Mouse (Mus musculus) adrenal gland, postnatal 14 days (tissue): ENCODE data around the gene AC134908.4. TPM values are rescaled to one million over a fixed set of nuclear protein-coding genes. Genes with fewer than 3 reads are reported as not detected.
"Not testable (repeated sequence)": the region's sequence is repeated elsewhere in the genome, so short reads cannot be mapped to it uniquely, and the experiment has no call there.

Experiments used
- DNase-seq: peaks from one replicate; pipeline ENCODE4 v3.0.0; 2021; ENCODE audit warnings: mixed read lengths
- total RNA-seq: library from RNA; stranded (reverse); gene quantifications from 2 replicates; pipeline ENCODE4 v1.2.3, GENCODE M21; 2021

AC134908.4 gene
- total RNA-seq, 1 experiment from 2014 or later = not detected

DNA sequence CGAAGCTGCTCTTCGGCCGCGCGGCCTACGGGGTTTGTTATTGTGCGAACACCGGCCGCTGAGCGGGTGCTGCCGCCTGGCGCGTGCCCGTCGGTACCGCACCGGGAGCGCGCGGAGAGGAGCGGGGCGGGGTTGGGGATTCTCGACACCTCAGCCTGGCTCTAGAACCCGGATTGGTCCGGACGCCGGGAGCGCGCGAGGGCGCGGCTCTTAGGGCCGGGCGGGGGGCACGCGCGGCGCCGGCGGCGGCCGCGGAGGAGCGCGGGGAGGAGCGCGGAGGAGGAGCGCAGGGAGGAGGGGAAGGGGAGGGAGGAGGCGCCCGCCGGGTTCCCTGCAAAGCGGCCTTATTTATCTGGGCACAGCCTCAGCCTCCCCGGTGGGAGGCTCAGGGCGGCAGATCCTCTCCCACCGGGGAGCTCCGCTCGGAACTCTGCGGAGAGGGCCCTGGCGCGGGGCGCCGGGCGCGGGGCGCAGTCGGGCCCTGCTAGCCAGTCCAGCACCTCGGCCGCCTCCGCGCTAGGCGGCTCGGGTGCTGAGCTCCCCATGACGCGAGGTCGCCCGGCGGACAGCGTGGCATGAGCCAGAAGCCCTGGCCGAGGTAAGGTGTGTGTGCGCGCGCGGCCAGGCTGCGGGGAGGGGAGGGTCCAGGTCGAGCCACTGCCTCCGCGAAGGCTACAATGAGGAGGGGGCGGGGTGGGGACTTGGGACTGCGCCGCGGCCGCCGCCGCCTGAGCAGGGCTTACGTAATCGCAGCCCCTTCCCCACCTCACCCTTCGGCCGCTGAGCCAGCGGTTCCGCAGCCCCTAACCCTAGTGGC, 13.5 kb upstream of the AC134908.4 start, which contains the start of gene Fbxl16:
TSS of gene Fbxl16 (plus strand) at position 297 of the 817 bp plus-strand sequence.
- peak; percentile 92 for DNase-seq

DNA sequence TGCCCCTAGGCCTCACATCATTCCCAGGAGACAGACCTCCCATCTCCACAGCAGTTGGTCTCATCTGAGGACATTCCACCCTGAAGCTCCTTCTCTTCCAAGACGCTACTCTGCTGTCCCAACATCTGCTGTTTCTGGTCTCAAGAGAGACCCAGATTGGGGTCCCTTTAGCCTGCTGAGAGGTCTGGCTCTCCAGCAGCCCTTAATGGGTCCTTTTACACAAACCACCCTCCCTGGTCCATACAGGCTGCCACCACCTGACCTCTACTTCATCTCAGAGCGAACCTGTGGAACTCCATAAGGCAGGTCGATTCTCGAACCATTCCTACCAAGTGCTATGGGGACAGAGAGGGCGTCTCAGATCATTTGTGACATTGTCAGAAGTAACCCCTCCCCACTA, 12.6 kb upstream of the AC134908.4 start:
- no peak for DNase-seq

DNA sequence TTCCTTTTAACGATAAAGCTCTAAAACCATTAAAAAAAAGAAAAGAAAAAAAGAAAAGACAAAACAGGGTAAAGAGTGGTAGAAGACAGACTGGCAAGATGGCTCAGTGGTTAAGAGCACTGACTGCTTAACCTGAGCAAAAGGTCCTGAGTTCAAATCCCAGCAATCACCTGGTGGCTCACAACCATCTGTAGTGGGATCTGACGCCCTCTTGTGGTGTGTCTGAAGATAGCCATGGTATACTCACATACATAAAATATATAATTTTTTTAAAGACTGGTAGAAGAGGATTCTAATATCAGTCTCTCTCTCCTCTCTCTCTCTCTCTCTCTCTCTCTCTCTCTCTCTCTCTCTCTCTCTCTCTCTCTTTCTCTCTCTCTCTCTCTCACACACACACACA, 12.0 kb upstream of the AC134908.4 start:
- not testable (repeated sequence) for DNase-seq

DNA sequence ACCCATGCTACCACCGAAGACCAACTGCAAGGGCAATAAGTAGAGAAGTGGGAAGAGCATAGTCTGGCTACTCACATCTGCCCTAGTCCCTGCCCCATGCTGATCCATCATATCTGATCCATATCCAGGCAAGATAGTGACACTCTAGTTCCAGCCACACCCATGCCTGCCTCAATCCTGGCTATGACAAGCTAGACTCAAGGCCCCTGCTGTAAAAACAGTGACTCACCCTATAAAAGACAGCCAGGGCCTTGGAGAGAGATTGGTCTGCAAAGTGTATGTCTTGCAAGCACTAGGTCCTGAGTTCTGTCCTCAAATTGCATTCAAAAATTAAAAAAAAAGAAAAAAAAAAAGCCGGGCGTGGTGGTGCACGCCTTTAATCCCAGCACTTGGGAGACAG, 11.0 kb upstream of the AC134908.4 start:
- DNase-seq = peak; percentile 67

DNA sequence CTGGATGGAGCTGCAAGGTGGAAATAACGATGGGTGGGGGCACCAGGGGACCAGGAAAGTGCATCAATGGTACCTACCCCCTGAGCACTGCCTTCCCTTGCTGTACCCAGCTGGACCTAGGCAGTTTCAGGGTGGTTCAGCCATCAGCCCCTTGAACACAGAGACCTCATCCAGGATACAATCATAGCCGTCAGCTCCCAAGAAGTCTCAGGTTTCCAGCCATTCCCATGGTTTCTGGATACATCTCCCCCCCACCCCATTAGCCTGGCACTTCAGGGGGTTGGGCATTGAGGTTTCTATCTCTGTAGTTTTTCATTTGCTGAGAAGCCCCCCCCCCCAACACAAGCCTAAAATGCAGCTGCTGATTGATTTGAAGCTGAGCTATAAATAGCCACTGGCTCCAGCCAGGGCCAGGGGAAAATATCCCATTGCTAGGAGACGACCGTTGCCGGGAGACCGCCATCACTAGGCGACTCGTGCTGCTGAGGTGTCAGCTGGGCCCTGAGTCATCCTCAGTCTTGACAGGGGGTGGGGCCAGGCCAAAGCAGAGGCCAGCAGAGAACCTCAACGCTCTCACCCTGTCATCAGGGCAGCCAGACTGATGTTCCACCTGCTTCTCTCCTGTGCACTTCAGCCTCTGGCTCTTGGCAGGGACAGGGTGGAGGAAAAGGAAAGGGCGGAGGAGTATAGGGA, 7.5 kb upstream of the AC134908.4 start:
- DNase-seq = peak; percentile 92

DNA sequence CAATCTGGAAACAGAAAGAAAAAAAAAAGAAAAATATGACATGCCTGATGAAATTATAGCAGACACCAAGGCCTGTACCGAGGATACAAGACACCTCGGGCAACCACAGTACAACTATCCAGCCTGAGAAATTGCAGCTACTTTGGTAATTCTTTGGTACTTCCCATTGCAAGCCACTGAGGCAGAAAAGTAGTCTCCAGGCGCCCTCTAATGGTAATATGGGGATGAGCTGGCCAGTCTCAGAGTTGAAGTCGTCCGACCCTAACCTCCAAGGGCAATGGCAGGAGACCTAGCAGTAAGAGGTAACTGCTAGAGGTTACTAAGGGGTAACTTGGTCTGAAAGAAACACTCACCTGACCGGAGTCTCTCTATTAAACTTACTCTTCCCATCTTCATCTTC, 5.6 kb upstream of the AC134908.4 start:
- DNase-seq = peak; percentile 76

DNA sequence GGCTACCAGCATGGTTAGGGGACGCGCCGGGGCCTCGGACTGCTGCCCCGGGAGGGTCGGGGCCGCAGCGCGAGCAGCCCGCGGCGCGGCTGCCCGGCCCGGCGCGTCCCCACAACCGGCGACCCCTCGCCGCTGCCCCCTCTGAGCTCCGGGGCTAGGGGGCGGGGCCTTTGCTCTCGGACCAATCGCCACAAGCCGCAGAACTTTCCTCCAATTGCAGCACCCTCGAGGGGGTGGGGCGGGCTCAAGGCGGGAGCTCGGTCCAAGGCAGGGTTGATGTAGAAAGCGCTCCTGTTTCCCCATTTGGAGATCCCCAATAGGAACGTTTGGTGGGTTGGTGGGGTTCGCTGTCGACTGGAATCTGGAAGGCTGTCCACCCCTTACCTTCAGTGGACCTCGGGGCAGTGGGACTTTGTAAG, 1.5 kb upstream of the AC134908.4 start, which contains the start of gene Metrn:
TSS of gene Metrn (minus strand) at position 186 of the 419 bp plus-strand sequence.
- DNase-seq = peak; percentile 95

DNA sequence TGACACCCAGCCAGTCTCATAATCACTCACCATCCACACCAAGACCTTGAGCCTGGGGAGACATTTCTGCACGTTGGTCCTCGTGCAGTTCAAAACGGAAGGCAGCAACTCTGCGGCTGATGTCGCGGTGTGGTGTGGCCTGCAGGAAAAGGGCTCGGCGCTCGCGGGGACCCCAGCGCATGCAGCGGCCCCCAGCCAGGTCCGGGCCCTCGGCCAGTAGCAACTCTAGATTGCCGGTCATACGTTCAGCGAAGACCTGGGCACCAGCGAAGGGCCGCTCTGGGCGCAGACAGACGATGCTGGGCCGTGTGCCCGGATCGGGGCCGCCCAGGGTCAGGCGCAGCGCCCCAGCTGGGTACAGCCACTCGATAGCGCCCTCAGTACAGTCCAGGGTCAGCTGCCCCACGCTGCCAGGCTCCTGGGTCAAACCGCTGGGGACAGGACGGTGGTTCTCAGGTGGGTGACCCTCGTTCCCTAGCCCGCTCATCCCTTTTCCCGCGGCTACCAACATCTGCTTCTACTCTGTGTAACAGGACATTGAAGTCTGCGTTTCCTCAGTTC, 832 bp upstream of the AC134908.4 start:
- DNase-seq = peak; percentile 51

DNA sequence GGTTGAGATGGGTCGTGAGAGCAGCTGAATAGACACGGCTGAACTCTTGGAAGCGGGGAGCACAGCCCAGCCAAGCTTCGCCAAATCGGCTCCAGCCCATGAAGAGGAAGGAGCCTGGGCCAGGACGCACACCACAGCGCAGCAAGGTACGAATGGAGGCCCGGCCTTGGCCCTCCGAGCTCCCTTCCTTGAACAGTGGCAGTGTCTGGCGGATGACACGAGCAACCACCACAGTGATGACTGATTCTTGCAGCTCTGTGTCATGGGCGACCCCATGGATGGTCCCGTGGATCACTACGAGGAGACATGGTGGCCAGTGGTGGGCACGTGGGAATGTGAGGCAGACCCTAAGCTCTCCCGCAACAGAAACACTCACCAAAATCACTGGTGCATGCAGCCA, 461 bp downstream of the AC134908.4 start:
- DNase-seq = no peak

DNA sequence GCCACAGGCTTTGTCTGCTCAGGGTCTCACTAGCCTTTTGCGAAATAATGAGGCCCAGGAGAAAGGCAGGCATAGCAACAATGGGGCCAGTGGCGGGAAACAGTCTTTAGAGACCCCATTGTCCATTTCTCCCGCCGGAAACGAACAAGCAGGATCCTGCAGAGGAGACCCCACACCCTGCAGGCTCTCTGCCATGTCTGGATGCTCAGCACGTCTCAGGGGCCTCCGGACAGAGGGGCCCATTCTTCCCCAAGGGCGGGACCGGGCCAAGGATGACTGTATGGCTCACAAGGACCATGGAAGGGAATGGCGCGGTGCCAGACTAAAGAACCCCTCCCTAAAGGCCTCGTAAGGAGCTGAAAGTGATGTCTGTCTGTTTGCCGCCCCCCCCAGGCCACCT, 1.3 kb downstream of the AC134908.4 start:
- no peak for DNase-seq

DNA sequence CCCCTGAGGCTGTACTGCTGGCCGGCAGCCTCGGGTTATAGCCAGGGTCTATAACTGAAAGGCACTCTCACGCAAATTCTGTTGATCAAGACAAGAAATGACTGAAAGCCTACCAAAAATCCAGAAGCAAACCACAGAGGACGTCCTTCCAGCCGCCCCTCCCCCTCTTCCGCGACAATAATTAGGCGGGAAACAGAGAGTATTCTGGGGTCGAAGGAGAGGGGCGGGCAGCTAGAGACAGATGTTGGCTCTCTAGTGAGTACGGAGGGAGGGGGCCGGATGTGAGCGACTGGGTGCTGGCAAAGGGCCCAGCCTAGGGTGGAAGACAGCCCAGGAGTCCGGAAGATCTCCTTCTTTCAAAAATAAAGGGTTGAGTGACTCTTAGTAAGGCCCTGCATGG, 2.8 kb downstream of the AC134908.4 start, which contains the start of gene Fam173a:
TSS of gene Fam173a (minus strand) at position 287 of the 400 bp plus-strand sequence.
- peak; percentile 91 for DNase-seq

DNA sequence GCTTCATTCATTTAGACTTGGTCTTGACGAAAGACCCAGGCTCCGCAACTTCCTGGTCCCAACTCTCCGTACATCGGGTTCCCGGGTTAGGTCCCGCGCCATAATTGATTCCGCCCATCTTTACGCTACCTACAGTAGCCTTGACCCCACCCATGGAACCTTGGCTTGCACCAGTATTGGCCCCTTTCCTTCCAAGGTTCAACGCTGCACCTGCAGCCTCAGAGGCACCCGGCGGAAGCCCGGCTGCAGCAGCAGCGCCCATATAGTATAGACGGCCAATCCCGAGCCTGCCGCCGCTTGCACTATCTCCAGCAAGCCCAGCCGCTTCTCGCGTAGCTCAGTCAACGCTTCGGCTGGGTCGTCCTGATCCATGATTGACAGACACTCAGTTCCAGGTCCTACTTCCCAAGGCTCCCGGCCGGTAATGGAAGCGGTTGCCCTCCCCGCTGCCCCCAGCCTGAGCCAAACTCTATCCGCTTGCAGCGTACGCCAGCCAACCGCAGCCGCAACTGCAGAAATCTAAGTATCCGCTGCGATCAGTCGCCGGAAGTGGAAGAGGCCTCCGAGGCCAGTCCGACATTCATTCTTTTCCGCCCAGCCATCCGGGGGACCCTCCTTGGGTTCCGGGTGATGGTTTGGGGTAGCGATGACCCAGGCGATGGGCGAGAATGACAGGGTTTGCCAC, 3.5 kb downstream of the AC134908.4 start:
- DNase-seq = peak; percentile 93

DNA sequence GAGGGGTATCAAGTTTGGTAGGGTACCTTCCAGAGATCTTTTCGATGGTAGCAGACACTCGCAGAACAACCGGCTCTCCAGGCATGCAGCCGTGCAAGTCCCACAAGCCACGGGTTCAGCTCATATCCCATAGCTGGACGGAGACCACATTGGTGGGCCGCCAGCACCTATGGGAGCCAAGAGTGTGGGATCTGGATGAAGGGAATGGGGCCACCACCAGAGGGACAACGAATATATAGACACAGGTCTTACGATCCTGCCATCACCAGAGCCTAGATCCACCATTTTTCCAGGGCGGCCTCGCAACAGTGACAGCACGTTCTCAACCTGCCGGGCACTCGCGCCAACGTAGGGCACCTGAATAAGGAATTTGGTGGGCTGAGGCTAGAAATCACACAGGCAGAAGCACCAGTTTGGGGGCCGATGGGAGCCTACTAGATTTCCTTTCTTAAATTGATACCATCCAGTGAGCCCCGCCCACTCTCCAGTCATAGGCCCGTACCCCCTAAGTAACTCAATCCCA, 4.1 kb downstream of the AC134908.4 start:
- DNase-seq = no peak

DNA sequence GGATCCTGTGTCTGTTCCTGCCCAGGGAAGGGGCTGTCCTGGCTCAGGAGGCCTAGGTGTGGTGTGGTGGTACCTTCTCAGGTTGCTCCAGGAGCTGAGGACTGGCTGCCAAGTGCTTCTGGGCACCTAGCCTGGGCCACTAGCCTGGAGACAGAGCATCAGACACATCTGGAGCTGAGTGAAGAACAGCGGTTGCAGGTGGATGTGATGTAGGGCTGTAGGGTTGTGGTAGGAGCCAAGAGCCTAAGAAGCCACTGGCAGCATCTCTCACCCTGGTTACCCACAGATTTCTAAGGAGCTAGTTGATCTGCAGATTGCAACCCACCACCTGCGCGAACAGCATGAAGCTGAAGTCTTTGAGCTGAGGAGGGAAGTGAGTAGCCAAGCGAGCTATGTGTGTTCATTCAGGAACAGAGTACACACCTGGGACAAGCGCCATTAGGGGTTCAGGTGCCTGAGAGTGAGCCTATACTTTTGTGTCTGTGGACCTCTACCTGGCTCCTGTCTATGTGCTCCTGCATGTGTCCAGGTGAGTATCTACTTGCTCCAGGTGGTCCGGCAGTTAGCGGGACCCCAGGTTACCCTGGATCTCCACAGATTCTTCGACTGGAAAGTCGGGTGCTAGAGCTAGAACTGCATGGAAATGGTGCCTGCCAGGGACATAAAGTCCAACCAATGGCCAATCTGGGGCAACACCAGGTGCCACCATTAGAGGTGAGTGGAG, 8.5 kb downstream of the AC134908.4 start:
- DNase-seq = no peak

DNA sequence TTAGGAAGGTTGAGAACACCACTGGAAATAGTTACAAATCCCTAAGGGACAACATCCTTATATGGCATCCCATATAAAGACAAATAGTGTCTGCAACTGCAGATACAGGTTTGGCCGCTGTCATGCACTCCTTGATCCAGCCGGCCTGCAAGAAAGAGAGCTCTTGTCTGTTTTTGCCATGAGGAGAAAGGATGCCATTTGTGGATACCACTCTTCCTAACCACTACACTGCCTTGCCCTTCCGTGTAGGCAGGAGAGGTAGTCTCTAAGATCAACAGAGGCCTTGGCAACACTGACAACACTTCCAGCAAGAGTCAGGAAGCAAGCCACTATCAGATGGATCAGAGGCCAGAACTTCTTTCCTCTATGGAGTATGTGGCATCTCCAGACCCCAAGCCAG, 9.2 kb downstream of the AC134908.4 start, which contains the start of gene Ccdc78:
TSS of gene Ccdc78 (plus strand) at position 301 of the 400 bp plus-strand sequence.
- DNase-seq = no peak

DNA sequence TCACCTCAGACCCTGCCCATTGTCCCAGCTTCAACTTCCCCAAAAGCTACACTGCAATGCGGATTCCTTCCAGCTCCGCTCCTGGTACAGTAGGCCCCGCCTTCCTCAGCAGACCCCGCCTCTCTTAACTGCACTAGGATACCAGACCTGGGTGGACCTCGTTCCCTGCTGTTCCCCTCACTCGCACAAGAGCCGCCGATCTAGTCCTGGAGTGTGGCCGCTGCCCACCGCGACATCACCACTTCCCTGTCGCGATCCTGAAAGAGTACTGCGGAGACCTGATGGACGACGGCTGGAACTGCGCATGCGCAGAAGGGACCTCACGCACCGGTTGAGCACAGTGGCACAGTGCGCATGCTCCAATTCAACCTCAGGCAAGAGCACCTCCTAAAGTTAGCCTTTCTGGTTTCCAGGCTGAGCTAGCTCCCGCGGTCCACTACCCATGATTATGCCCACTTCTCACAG, 10.1 kb downstream of the AC134908.4 start, which contains the start of gene Haghl:
TSS of gene Haghl (minus strand) at position 393 of the 465 bp plus-strand sequence.
- peak; percentile 97 for DNase-seq

DNA sequence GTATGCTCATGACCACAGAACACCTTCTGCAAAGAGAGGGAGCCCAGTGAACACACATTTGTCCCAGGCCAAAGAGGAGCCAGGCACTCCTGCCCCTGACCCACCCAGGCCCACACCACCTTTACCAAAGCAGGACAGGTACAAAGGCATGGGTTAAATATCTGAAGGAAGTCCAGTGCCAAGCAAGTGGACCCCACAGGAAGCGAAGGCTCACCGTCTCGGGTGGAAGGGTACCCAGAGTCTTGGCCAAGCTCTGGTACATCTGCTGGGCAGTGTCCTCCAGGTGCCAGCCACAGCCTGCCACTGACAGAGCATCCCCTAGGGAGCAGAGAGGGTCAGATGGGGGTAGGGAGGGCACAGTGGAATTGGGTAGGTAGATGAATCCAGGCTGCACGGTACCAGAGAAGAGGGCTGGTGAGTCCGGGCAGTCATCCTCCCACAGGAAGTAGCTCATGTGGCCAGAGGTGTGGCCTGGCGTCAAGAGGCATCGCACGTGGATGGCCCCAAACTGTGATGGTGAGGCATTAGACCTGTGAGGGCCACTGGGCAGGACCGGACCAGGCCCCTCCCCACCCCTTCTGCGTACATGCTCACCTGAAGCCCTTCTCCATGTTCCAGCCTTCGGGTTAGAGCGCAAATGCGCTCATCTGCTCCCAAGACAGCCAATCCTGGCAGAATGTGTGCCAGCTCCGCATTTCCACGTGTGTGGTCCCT, 11.4 kb downstream of the AC134908.4 start:
- no peak for DNase-seq

DNA sequence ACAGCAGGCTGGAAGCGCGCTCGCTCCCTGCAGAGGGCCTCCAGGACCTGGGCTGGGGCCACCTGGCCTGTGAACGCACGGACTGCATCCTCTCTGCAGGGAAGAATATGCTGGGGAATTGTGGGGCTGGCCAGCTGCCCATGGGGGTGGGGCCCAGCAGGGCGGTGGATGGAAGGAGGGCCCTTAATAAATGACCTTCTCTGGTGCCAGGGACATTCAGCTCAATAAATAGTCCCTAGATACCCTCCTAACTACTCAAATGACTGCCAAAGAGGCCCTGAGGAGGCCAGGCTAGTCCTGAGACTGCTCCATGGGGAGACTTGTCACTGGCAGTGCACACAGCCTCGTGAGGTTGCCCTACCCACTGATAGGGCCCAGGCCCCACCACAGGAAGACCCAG, 12.4 kb downstream of the AC134908.4 start:
- peak; percentile 87 for DNase-seq

DNA sequence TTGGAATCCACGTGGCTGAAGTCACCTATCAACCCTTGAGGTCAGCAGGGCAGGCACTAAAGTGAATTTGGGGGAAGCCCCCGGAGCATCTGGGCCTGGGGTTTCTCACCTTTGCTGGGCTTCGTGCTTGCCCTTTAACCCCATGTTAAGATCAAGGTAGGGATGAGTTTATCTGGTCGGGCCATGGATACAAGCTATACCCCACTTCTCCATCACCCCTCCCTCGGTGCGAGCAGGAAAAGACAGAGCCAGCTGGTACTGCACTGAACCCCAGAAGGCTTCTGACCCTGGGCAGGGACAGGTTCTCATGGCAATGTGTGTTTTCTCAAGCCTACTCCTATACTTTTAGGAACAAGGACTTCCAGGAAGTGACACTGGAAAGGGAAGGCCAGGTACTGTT, 14.1 kb downstream of the AC134908.4 start:
- no peak for DNase-seq

DNA sequence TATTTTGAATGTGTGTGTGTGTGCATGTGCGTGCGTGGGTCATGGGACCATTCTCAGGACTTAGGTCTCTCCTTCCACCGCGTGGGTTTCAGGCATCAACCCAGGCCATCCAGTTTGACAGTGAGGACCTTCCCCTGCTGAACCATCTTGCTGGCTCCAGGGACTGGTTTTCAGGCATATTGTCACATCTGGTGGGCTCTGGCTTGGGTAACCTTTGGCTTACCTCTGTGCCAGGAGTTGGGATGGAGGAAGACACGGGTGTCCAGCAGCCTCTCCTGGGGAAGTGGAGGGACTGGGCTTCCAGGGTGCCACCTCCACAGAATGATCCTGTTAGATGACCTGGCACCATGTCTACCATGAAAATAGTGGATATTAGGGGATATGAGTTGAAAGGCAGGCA, 17.5 kb downstream of the AC134908.4 start:
- no peak for DNase-seq
